Mouse (Mus musculus) small intestine, adult 2 months (tissue): ENCODE data around the gene Baat. TPM values are rescaled to one million over a fixed set of nuclear protein-coding genes. Genes with fewer than 3 reads are reported as not detected.
"Not testable (repeated sequence)": the region's sequence is repeated elsewhere in the genome, so short reads cannot be mapped to it uniquely, and the experiment has no call there.

ENCODE experiments used
- H3K27ac ChIP-seq: fragments of 200-500 bp; 2 replicates; pipeline ENCODE4 v1.5.1; 2012; ENCODE audit warnings: low read depth, low read length, control low read depth, inconsistent platforms; ENCODE audit not compliant: insufficient read depth
- H3K27me3 ChIP-seq: fragments of 200-500 bp; 2 replicates; pipeline ENCODE4 v1.6.1; 2012; ENCODE audit warnings: mild to moderate bottlenecking, moderate library complexity, low read length, inconsistent platforms; ENCODE audit not compliant: control insufficient read depth, insufficient read depth
- H3K36me3 ChIP-seq: fragments of 200-500 bp; 2 replicates; pipeline ENCODE4 v1.6.1; 2012; ENCODE audit warnings: mild to moderate bottlenecking, low read length, control low read depth, inconsistent platforms; ENCODE audit not compliant: control insufficient read depth, insufficient read depth
- H3K4me1 ChIP-seq: fragments of 200-500 bp; 2 replicates; pipeline ENCODE4 v1.6.1; 2012; ENCODE audit warnings: low read length, inconsistent platforms, mixed read lengths; ENCODE audit not compliant: control insufficient read depth, insufficient read depth, insufficient read length
- H3K4me3 ChIP-seq: fragments of 200-500 bp; 2 replicates; pipeline ENCODE4 v1.5.1; 2012; ENCODE audit warnings: low read depth, mild to moderate bottlenecking, control low read depth, inconsistent platforms, low read length, moderate library complexity
- CTCF ChIP-seq: fragments of 200-500 bp; IDR thresholded peaks from 2 replicates; pipeline ENCODE4 v1.5.1; 2012; ENCODE audit warnings: low read depth, mild to moderate bottlenecking, control low read depth, inconsistent platforms, low read length, moderate library complexity, mixed read lengths; ENCODE audit not compliant: insufficient replicate concordance, insufficient read length; ENCODE audit errors: extremely low read depth
- POLR2A ChIP-seq: fragments of 200-500 bp; IDR thresholded peaks from 2 replicates; pipeline ENCODE4 v1.6.1; 2012; ENCODE audit warnings: low read depth, mild to moderate bottlenecking, control low read depth, inconsistent platforms, low read length, moderate library complexity
- WGBS: fragments of 180-500 bp; shearing (Covaris S2); methylation state at CpG from one replicate; pipeline ENCODE4 v1.1.7; 2018; 5-methylcytosine and 5-hydroxymethylcytosine counted together
- polyA plus RNA-seq: library from polyadenylated mRNA; depleted of rRNA; stranded (reverse); fragments of >200 nt; gene quantifications from 2 replicates; pipeline ENCODE4 v1.2.3, GENCODE M21; 2012; rRNA removed

Gene Baat
- polyA plus RNA-seq, 1 experiment, result 0.39 TPM

DNA sequence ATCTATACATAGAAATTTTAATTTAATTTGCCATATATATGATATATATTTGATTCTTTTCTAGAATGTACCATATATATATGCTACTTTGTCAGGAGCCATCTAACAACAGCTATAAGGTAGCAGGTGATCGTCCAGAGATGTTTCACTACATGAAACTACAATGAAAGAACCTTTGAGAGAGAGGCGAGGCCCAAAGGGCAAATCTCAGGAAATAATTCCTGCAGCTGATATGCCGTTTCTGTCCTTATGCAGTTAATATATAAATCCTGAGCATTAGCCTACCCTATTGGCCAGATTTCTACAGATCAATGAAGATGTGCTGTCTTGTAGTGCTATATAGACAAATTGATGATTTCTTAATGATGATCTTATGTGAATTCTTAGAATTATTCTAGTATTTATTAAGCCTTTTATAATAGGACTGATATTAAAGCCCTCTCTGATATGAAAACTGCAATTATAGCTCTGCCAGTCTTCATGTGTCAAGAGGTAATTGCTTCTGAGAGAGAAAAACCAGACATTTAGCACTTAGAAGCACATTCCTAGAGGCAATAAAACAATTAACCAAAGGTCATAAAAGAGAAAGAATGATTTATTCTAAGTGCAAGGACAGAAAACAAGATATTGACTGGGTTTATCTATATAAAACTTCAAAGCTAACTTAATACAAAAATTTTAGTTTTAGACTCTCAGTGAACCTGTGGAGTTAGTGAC lies 36.8 kb downstream of the Baat start:
- peaks cover under 1% of the 10 kb centered on the region; the same call in 1 of the 2 replicates for H3K4me1 ChIP-seq
- WGBS, result 35% methylated on average over 3 of the region's 3 CpGs

GRCm38 (mm10) chr4:49467360-49467759 lies 39.0 kb downstream of the Baat start:
- no peak overlapping the region for H3K27ac ChIP-seq
- 96% methylated on average over 6 of the region's 6 CpGs for WGBS
- H3K36me3 ChIP-seq, result peaks cover 11% of the 10 kb centered on the region
- H3K4me1 ChIP-seq, result no peaks in the 10 kb centered on the region
- H3K4me3 ChIP-seq, result no peak overlapping the region
- TF ChIP-seq CTCF (no peak), POLR2A (no peak)
- H3K27me3 ChIP-seq, result no peaks in the 10 kb centered on the region

More for the DNA sequence above, 36.8 kb downstream of the Baat start:
- Histone ChIP-seq H3K27me3 (no peaks in the 10 kb centered on the region), H3K27ac (no peak overlapping the region), H3K4me3 (no peak overlapping the region), H3K36me3 (peaks cover 11% of the 10 kb centered on the region)
- no peak for TF ChIP-seq POLR2A

- H3K4me3 ChIP-seq, result no peak overlapping the region
- TF ChIP-seq POLR2A (no peak), CTCF (no peak)
- 0 out of 2 replicates have a peak, but pooled peaks cover 1% of the 10 kb centered on the region for H3K36me3 ChIP-seq
- 79% methylated on average over 2 of the region's 2 CpGs for WGBS
- H3K27ac ChIP-seq, result no peak overlapping the region
- no peaks in the 10 kb centered on the region for H3K27me3 ChIP-seq
- H3K4me1 ChIP-seq, result 0 out of 2 replicates have a peak, but pooled peaks cover 2% of the 10 kb centered on the region
Observed at GRCm38 (mm10) chr4:49456171-49456570, 50.2 kb downstream of the Baat start.

GRCm38 (mm10) chr4:49451848-49452551 lies 54.4 kb downstream of the Baat start:
- TF ChIP-seq CTCF (no peak), POLR2A (no peak)
- Histone ChIP-seq H3K4me1 (0 out of 2 replicates have a peak, but pooled peaks cover 2% of the 10 kb centered on the region), H3K36me3 (peaks cover 1% of the 10 kb centered on the region; the same call in 1 of the 2 replicates), H3K27ac (no peak overlapping the region), H3K4me3 (no peak overlapping the region), H3K27me3 (no peaks in the 10 kb centered on the region)
- 25% methylated on average over 1 of the region's 1 CpGs for WGBS

DNA sequence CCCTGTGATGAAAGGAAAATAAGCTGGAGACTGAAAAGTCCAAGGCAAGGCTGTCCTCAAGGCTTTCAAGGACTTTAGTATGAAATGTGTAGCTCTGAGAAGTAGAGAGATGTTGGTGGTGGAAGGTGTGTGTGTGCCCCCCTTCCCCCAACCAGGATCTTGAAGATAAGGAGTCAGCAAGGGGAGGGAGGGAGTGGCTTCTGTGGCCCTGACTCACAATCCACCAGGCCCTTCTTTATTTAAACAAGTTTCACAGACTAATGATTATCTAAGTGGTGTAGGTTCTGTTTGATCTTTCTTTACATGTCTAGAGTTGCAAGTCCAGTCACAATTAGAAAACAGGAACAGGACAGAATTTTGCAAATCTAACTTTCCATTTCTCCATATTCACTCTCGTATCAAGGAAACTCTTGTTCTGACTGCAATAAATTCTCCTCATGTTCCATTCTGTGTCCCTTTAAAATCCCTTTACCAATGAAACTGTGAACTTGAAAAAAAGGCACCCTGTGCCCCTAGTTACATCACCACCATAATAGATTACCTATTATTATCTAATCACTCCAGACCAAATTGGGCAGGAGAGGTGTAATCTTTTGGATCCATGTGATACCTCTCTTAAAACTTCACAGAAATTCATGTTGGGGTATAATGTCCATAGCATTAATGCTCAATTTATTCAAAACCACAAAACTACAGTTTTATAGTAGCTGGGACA lies 55.1 kb downstream of the Baat start:
- not testable (repeated sequence) for H3K27me3 ChIP-seq, H3K27ac ChIP-seq, H3K4me3 ChIP-seq, H3K36me3 ChIP-seq, H3K4me1 ChIP-seq
- WGBS, result 42% methylated on average over 1 of the region's 1 CpGs

Other genes starting within 250 kb of the Baat start
- gene Acnat2, start 98.4 kb downstream of the Baat start, polyA plus RNA-seq, result not detected in 2 replicates
- 2.7 and 6.5 TPM in 2 replicates for gene Acnat1, start 32.6 kb downstream of the Baat start, polyA plus RNA-seq
- 0.46 and 0.98 TPM in 2 replicates for gene Mrpl50, start 14.5 kb upstream of the Baat start, polyA plus RNA-seq
- gene Zfp189, start 14.6 kb upstream of the Baat start, polyA plus RNA-seq, result 0.08 and 0.18 TPM in 2 replicates
- 633 and 1,402 TPM in 2 replicates for gene Aldob, start 43.0 kb upstream of the Baat start, polyA plus RNA-seq
- gene Tmem246, start 91.3 kb upstream of the Baat start, polyA plus RNA-seq, result 35.6 and 62.3 TPM in 2 replicates
- 3.1 and 6.8 TPM in 2 replicates for gene Rnf20, start 125.4 kb upstream of the Baat start, polyA plus RNA-seq
- gene Ppp3r2, start 175.5 kb upstream of the Baat start, polyA plus RNA-seq, result not detected in 2 replicates